Mouse (Mus musculus) left cerebral cortex, adult 2 months (tissue): ENCODE measurements around the gene Rnf114. TPM values are rescaled to one million over a fixed set of nuclear protein-coding genes. Genes with fewer than 3 reads are reported as not detected.

Experiments used
- DNase-seq, 2 experiments: peaks; one replicate each; pipeline ENCODE4 v3.0.0; 2021 to 2022; ENCODE audit warnings: low spot score in 2 of 2, mixed read lengths in 1 of 2; ENCODE audit errors: extremely low spot score in 1 of 2
- H3K27ac ChIP-seq: fragments of 200-600 bp; 2 replicates; pipeline ENCODE4 v1.8.1; 2022
- H3K4me3 ChIP-seq: fragments of 200-600 bp; 2 replicates; pipeline ENCODE4 v1.8.1; 2022
- CTCF ChIP-seq: fragments of 200-600 bp; IDR thresholded peaks from 2 replicates; pipeline ENCODE4 v1.8.1; 2022; ENCODE audit warnings: antibody characterized with exemption, mild to moderate bottlenecking, moderate library complexity
- intact Hi-C: fragments of 180-260 bp; cut with DNase I; formaldehyde crosslinking; loops from one replicate; pipeline ENCODE4 v1.15.1; 2025
- total RNA-seq, 2 experiments: library from RNA; stranded (reverse); gene quantifications; 2 replicates each; pipeline ENCODE4 v1.2.3; 2021

Rnf114 gene
- total RNA-seq, 2 experiments from 2014 or later = 54.9 to 57.3 TPM

GRCm38 (mm10) chr2:167457213-167457612 is 35.2 kb upstream of the Rnf114 start:
- Histone ChIP-seq H3K27ac (no peak overlapping the region), H3K4me3 (no peak overlapping the region)
- intact Hi-C loops = no loop called here
- DNase-seq = no peak
- TF ChIP-seq CTCF = no peak

GRCm38 (mm10) chr2:167458548-167458947 is 33.9 kb upstream of the Rnf114 start:
- H3K4me3 ChIP-seq = no peak overlapping the region
- TF ChIP-seq CTCF = no peak
- intact Hi-C loops = no loop called here
- H3K27ac ChIP-seq = no peak overlapping the region
- no peak for DNase-seq

GRCm38 (mm10) chr2:167459071-167459865 is 33.2 kb upstream of the Rnf114 start:
- no peak overlapping the region for H3K4me3 ChIP-seq
- no peak for TF ChIP-seq CTCF
- H3K27ac ChIP-seq = no peak overlapping the region
- intact Hi-C loops = no loop called here
- no peak for DNase-seq

GRCm38 (mm10) chr2:167462954-167463353 is 29.5 kb upstream of the Rnf114 start:
- Histone ChIP-seq H3K27ac (no peak overlapping the region), H3K4me3 (no peak overlapping the region)
- peak; percentile 79 for TF ChIP-seq CTCF
- intact Hi-C loops = loop anchor here (2.0 kb wide), 1 partner anchor 182 kb away; no protein-coding TSS in a partner anchor
- no peak for DNase-seq

GRCm38 (mm10) chr2:167463802-167464201 is 28.6 kb upstream of the Rnf114 start:
- no peak for TF ChIP-seq CTCF
- Histone ChIP-seq H3K4me3 (no peak overlapping the region), H3K27ac (no peak overlapping the region)
- intact Hi-C loops = loop anchor here (2.0 kb wide), 1 partner anchor 183 kb away; no protein-coding TSS in a partner anchor
- no peak for DNase-seq

GRCm38 (mm10) chr2:167465951-167466350 is 26.5 kb upstream of the Rnf114 start:
- intact Hi-C loops = no loop called here
- no peak for TF ChIP-seq CTCF
- DNase-seq = no peak
- Histone ChIP-seq H3K27ac (no peak overlapping the region), H3K4me3 (no peak overlapping the region)

GRCm38 (mm10) chr2:167467214-167467613 is 25.2 kb upstream of the Rnf114 start:
- Histone ChIP-seq H3K27ac (no peak overlapping the region), H3K4me3 (no peak overlapping the region)
- DNase-seq = no peak
- TF ChIP-seq CTCF = no peak
- intact Hi-C loops = no loop called here

- TF ChIP-seq CTCF = peak; percentile 6; the same call in 1 of the 2 replicates
- intact Hi-C loops = no loop called here
- H3K4me3 ChIP-seq = no peak overlapping the region
Observed at GRCm38 (mm10) chr2:167468444-167468843, 24.0 kb upstream of the Rnf114 start.

GRCm38 (mm10) chr2:167470611-167471010 is 21.8 kb upstream of the Rnf114 start:
- Histone ChIP-seq H3K27ac (no peak overlapping the region), H3K4me3 (no peak overlapping the region)
- intact Hi-C loops = no loop called here
- no peak for TF ChIP-seq CTCF
- no peak for DNase-seq

More at GRCm38 (mm10) chr2:167468444-167468843, 24.0 kb upstream of the Rnf114 start:
- no peak for DNase-seq
- H3K27ac ChIP-seq = no peak overlapping the region

- Histone ChIP-seq H3K4me3 (no peak overlapping the region), H3K27ac (no peak overlapping the region)
- intact Hi-C loops = no loop called here
- no peak for TF ChIP-seq CTCF
- DNase-seq = no peak
Observed at GRCm38 (mm10) chr2:167471585-167471984, 20.9 kb upstream of the Rnf114 start.

- H3K27ac ChIP-seq = no peak overlapping the region
- DNase-seq = no peak
- no peak overlapping the region for H3K4me3 ChIP-seq
- intact Hi-C loops = no loop called here
- TF ChIP-seq CTCF = no peak
Observed at GRCm38 (mm10) chr2:167474218-167474617, 18.2 kb upstream of the Rnf114 start.

- TF ChIP-seq CTCF = no peak
- intact Hi-C loops = no loop called here
- DNase-seq = no peak
- Histone ChIP-seq H3K4me3 (no peak overlapping the region), H3K27ac (peak overlapping the region; percentile 72)
Observed at GRCm38 (mm10) chr2:167475596-167475995, 16.8 kb upstream of the Rnf114 start.

- TF ChIP-seq CTCF = peak; percentile 19
- DNase-seq = peak; percentile 61 to 65
- H3K4me3 ChIP-seq = no peak overlapping the region
- intact Hi-C loops = no loop called here
- H3K27ac ChIP-seq = peak overlapping the region; percentile 72
Observed at GRCm38 (mm10) chr2:167476200-167476688, 16.2 kb upstream of the Rnf114 start.
